Mouse (Mus musculus) heart, postnatal 4 days (tissue): ENCODE data around the gene D430042O09Rik. TPM values are rescaled to one million over a fixed set of nuclear protein-coding genes. Genes with fewer than 3 reads are reported as not detected.

Source experiments
- DNase-seq: peaks from one replicate; pipeline ENCODE4 v3.0.0; 2021
- total RNA-seq, 2 experiments: library from RNA; stranded (reverse); gene quantifications; 2 replicates each; pipeline ENCODE4 v1.2.3; 2021

Gene D430042O09Rik
- total RNA-seq, 2 experiments from 2014 or later: 19.0 to 20.6 TPM

GRCm38 (mm10) chr7:125741271-125741703 is 33.6 kb downstream of the D430042O09Rik start:
- DNase-seq: no peak

GRCm38 (mm10) chr7:125744774-125745173 is 37.1 kb downstream of the D430042O09Rik start:
- no peak for DNase-seq

DNA sequence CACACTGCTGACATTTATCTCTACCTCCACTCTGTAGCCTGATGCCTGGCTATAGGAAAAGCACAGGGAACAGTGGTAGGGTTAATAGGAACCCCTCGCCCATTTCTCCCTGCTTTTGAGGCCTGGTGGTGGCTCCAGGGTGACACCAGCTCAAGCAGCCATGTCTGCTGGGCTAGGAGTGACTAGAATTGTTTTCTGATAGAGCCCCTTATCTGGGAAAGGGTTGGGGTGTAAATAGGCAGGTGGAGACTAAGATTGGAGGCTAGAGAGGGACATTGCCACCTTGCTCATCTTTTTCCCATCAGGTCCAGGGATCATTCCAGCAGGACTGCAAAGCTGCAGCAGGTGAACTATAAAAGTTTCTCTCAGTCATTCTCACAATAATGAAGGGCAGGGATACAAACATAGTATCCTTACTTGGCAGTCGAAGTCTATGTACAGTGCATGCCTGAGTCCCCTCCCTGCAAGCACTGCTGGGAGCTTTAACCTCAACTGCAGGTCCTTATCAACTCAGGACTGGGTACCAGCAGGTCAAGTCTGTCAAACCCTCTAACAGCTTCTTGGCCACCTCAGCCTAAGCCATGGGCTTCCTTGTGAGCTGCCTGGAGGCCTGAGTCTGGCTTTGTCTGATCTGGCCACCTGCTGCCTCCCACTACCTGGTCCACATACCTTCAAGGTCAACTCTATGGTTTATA is 39.1 kb downstream of the D430042O09Rik start:
- no peak for DNase-seq

DNA sequence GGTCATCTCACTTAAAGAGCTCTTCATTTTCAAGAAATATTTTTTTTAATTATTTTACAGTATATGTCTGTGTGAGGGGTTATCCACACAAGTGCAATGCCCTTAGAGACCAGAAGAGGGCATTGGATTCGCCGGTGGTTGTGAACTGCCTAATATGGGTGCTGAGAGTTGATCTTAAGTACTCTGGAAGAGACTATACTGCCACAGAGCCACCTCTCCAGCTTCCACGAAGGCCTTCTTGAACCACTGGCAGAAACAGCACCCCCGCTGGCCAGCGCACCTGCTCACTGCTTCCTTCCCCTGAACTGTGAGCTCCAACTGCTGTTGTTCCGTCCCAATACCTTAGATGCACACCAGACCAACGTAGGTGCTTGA is 39.6 kb downstream of the D430042O09Rik start:
- DNase-seq: peak; percentile 39

DNA sequence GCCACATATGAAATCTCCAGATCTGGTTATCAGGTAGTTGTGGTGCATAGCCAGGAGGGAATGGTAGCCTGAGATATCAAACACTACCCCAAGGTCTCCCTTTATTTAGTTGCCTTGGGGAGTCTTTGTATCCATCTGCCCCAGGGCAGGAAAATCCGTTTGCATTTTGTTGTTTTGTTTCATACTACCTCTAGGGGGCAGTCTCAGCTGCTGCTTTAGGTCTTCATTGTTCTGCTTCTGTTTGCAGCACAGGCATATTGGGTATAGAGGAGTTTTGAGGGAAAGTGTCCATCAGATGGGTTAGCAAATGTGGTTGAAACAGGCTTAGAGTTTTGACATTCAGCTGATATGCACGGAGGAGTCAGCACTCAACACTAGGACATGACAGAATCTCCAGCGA is 40.5 kb downstream of the D430042O09Rik start:
- DNase-seq: no peak

GRCm38 (mm10) chr7:125752699-125753325 is 45.1 kb downstream of the D430042O09Rik start:
- no peak for DNase-seq

- DNase-seq: no peak
These were observed 45.6 kb downstream of the D430042O09Rik start for GRCm38 (mm10) chr7:125753326-125753715.

DNA sequence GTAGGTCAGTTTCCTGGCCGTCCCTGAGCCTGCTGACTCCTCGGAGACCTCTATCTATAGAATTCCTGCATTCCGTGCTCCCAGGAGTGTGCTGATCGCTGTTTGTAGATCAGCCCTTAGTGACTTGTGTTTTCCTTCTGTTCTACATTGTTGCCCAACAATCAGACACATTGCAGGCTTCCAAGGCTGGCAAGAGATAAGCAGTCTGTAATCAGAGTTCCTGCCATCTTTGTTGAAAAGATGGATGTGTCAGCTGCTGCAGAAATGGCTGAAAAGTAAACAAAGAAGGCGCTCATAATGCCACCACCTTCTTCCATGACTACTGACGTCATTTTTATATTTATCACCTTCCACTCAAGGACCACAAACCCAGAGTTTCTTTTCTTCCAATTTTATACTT is 49.1 kb downstream of the D430042O09Rik start:
- DNase-seq: no peak

GRCm38 (mm10) chr7:125757896-125758623 is 50.4 kb downstream of the D430042O09Rik start:
- DNase-seq: no peak

DNA sequence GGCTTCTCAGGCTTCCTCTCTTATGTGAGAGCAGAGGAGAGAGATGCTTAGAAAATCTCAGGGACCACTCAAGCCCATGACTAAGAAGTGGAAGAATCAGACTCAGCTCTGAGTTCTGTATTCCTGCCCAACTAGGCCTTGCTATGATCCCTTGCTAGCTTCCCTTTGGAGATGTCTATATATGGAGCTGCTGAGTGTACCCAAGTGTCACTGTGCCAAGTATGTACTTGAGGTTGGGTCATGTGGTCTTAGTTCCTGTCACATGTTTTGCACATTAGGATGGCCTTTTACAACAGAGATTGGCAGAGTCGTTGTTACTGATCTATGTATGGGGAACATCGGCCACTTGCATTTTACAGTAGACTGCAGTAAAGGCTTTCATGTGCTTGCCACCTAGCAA is 54.6 kb downstream of the D430042O09Rik start:
- DNase-seq: no peak

- DNase-seq: no peak
These were observed 55.5 kb downstream of the D430042O09Rik start for GRCm38 (mm10) chr7:125762883-125763830.

- peak; percentile 51 for DNase-seq
These were observed 56.7 kb downstream of the D430042O09Rik start for GRCm38 (mm10) chr7:125764373-125764772.

GRCm38 (mm10) chr7:125766976-125767831 is 59.5 kb downstream of the D430042O09Rik start:
- DNase-seq: peak; percentile 71

GRCm38 (mm10) chr7:125772961-125773571 is 65.4 kb downstream of the D430042O09Rik start:
- peak; percentile 60 for DNase-seq

- no peak for DNase-seq
These were observed 75.5 kb downstream of the D430042O09Rik start for GRCm38 (mm10) chr7:125783206-125783605.

DNA sequence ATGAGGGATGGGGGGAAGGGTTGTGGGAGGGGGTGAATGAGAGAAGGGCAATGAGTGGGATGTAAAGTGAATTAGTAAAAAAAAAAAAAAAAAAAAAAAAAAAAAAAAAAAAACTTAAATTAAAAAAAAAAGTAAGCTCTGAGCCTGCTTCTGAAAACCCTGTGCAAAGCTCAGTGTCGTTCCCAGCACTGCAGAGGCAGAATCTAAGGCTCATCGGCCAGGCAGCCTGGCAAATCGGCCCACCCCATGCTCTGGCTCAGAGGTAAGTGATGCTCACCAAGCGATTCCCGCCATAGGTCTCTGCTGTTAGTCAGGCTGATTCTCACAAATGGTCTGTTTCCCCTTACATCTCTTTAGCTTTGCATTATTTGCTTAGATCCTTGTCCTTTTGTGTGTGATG is 78.4 kb downstream of the D430042O09Rik start:
- DNase-seq: no peak

GRCm38 (mm10) chr7:125787046-125787445 is 79.4 kb downstream of the D430042O09Rik start:
- DNase-seq: no peak

- DNase-seq: no peak
These were observed 82.4 kb downstream of the D430042O09Rik start for GRCm38 (mm10) chr7:125790039-125790438.

- no peak for DNase-seq
These were observed 98.9 kb downstream of the D430042O09Rik start for GRCm38 (mm10) chr7:125806571-125806970.

GRCm38 (mm10) chr7:125808210-125808609 is 100.5 kb downstream of the D430042O09Rik start:
- DNase-seq: no peak

DNA sequence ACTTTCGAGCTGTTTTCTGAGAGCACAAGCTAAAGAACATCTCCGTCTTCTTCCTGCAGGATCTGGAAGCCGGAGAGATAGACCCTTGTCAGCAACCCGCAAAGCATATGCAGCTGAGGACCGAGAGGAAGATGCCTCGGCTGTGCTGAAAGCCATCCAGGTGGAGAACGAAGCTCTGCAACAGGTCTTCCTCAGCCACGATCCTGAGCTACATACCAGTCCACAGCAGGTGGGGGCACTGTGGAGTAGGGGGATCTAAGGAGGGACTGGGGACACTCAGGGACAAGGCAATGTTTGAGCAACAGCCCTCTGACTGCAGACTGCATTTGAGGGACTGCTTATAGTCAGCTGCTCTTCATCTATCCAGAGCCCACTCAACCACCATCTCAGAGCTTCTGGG is 105.0 kb downstream of the D430042O09Rik start:
- DNase-seq: no peak
